Mouse (Mus musculus): ENCODE results near the gene Clptm1l. TPM values are rescaled to one million over a fixed set of nuclear protein-coding genes. Genes with fewer than 3 reads are reported as not detected.

Gene Clptm1l
- polyA plus RNA-seq, 1 experiment from 2014 or later = 124 TPM

Other genes starting within 250 kb of the Clptm1l start
- 108 and 113 TPM in 2 replicates for gene Lpcat1, start 136.8 kb upstream of the Clptm1l start, polyA plus RNA-seq (2016; fragmentation: Nextera tagmentation; extraction: Ambion mirVana)
- gene Slc6a3, start 67.3 kb upstream of the Clptm1l start, polyA plus RNA-seq (2016; fragmentation: Nextera tagmentation; extraction: Ambion mirVana) = 0.97 and 1.3 TPM in 2 replicates
- gene Tert, start 22.9 kb downstream of the Clptm1l start, polyA plus RNA-seq (2016; fragmentation: Nextera tagmentation; extraction: Ambion mirVana) = 1.3 and 1.4 TPM in 2 replicates
- gene Slc6a18, start 74.0 kb downstream of the Clptm1l start, polyA plus RNA-seq (2016; fragmentation: Nextera tagmentation; extraction: Ambion mirVana) = not detected in 2 replicates
- gene Slc6a19, start 100.9 kb downstream of the Clptm1l start, polyA plus RNA-seq (2016; fragmentation: Nextera tagmentation; extraction: Ambion mirVana) = 0.45 and 0.47 TPM in 2 replicates
- gene Slc12a7, start 129.1 kb downstream of the Clptm1l start, polyA plus RNA-seq (2016; fragmentation: Nextera tagmentation; extraction: Ambion mirVana) = 10.8 and 11.1 TPM in 2 replicates
- gene Nkd2, start 243.6 kb downstream of the Clptm1l start, polyA plus RNA-seq (2016; fragmentation: Nextera tagmentation; extraction: Ambion mirVana) = 0.21 and 0.42 TPM in 2 replicates

Data from liver, embryonic 12.5 days (tissue).